Mouse (Mus musculus): Measurements from ENCODE around the gene Prss41. TPM values are rescaled to one million over a fixed set of nuclear protein-coding genes. Genes with fewer than 3 reads are reported as not detected.
"Not testable (repeated sequence)": the region's sequence is repeated elsewhere in the genome, so short reads cannot be mapped to it uniquely, and the experiment has no call there.

Gene Prss41
- under 1 TPM; 0.21 to 0.58 TPM for total RNA-seq (2021)
- long read RNA-seq, experiment 1 = 0 reads
- long read RNA-seq, experiment 2 = 0 reads

DNA sequence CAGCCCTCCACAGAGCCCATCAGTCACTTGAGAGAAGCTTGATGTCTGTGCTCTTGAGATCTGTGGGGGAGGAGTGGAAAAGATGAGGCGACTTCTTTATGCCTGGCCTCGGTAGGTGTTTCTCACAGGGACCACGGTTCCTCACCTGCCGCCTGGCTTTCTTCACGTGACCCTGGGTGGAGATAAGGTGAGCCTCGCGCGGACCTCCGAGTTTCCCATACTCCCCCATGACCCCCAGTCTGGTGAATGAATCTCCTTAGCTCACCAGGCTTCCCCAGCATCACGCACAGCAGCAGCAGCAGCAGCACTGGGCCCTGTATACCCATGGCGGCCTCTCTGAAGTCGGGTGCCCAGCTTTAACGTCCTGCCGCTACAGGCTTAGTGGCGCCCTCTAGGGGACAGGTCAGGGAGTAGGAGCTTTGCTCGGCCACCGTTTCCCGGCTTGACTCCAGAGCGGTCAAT is at the start of gene Prss41, which contains the start of gene Prss32:
Gene Prss41 (minus strand): TSS at position 361 of the 462 bp plus-strand sequence.
Gene Prss32 (plus strand): TSS at position 44 of the 462 bp plus-strand sequence.
- peak; percentile 76 for DNase-seq

DNA sequence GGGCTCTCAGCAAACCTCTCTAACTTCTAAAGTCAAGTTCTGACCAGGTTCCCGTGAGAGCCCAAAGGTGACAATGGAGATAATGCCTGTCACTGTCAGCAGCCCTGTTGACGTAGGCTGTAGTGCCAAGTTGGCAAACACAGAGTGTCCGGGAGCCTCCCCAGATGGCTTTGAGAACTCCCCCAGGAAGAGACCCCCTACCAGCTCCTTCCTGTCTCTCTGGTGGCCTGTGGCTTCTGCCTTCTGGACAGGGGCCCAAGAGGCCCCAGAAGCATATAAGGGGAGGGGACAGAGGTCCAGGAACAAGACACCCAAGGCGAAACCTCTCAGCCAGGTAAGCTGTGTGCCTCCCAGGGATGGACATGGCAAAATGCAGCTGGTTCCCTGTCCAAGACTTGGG is 36.6 kb upstream of the Prss41 start, which contains the start of the genes Dcpp1 and Dcpp2:
Gene Dcpp1 (plus strand): TSS at position 301 of the 400 bp plus-strand sequence.
Gene Dcpp2 (plus strand): TSS at position 305 of the 400 bp plus-strand sequence.
- not testable (repeated sequence) for DNase-seq

DNA sequence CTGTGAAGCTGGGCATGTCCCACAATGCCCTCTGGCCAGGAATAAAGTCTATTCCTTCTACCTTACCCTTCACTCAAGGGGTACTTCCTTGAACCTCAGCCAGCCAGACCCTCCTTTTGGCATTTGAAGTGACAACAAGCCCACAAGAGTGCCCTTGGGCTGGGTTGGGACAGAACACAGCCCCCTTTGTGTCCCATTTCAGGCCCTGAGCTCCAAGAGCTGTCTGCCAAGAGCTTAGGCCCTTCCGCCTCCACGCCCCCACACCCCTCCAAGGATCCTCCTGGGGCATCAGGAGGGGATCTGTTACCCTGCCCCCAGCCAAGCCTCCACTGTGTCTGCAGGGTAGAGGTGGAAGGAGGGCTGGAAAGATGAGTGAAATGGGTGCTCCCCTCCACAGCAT is 33.2 kb upstream of the Prss41 start:
- no peak for DNase-seq

DNA sequence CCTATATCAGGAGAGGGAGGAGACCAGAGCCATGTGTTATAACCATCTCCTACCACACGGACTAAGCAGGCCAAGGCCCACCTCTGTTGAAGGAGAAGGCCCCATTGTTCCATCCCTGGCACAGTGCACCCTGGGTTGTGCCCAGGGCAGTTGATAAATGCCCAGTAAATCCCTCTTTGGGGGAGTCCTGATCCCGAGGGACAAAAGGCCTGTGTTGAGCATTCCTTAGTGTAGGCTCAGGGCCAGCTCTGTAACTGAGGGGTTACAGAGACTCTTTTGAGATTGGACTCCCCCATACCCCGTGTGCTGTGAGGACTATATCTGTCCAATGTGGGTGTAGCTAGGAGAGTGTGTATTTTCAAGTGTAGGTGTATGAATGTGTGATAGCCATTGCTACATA is 32.8 kb upstream of the Prss41 start:
- DNase-seq = no peak

DNA sequence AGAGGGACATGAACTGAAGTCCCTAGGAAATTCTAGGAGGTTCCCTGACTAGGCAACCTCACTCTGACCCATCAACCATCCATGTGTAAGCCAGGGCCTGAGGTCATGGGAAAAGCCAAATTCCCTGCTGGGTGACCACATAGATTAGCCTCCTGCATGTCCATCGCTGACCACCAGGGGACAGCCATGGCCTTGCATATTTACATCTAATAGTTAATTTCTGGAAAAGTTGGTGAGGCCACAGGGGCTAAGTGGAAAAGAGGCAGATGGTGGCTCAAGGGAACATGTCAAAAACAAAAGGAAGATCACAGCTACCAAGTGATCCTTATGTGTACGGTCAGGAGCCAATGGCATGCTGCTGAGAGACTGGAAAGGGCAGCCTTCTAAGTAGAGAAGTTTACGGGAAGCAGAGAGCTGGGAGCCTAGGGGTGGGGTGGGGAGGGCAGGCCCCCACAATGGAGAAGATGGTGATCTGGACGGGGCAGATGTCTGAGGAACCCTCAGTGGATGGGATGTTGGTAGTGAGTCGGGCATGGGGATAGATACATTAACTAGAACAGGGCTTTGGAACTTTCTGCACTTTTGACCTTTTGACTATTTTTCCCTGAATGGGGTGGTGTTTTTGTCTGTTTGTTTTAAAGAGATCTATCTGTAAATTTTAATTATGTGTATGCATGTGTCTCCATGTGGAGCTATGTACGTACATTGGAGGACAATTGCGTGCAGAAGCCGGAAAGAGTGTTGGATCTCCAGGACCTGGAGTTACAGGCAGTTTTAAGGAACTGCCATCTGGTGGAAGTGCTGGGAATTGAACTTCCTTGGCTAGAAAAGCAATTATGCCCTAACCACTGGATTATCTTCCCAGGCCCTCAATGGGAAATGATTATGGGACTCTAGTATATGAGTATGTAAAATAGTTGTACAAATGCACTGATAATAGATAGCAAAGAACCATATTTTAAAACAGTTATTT is 30.2 kb upstream of the Prss41 start:
- DNase-seq = peak; percentile 67

DNA sequence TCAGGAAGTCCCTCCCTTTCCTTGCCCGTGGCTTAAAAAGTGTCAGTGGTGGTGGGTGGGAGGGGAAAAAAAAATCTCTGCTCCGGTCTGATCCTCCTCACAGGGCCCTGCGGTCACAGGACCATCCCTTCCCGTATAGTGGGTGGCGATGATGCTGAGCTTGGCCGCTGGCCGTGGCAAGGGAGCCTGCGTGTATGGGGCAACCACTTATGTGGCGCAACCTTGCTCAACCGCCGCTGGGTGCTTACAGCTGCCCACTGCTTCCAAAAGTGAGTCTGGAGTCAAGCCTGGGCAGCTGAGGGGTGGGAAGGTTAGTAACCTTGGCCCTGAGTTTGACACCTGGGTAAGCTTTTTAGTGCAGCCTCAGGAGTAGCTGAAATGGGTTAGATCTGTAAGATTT is 24.5 kb upstream of the Prss41 start:
- DNase-seq = peak; percentile 57

DNA sequence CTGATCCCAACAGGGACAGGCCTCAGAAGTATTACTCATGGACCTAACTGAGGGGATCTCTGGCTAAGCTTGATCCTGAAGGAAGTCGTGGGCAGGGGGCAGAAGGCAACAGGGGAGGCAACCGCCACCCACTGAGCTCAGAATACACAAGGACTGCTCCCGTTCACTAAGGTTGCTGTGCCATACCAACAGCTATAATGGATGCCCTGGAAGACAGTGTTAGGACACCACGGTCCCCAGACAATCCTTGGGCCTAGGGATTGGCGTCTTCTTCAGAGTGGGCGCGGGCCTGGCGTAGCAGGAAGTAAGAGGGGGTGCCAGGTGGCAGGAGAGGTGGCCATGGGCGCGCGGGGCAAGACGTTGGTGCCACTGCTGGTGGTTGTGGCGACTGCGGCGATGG is 23.8 kb upstream of the Prss41 start, which contains the start of gene Prss21:
Gene Prss21 (plus strand): TSS at position 301 of the 400 bp plus-strand sequence.
- DNase-seq = no peak

DNA sequence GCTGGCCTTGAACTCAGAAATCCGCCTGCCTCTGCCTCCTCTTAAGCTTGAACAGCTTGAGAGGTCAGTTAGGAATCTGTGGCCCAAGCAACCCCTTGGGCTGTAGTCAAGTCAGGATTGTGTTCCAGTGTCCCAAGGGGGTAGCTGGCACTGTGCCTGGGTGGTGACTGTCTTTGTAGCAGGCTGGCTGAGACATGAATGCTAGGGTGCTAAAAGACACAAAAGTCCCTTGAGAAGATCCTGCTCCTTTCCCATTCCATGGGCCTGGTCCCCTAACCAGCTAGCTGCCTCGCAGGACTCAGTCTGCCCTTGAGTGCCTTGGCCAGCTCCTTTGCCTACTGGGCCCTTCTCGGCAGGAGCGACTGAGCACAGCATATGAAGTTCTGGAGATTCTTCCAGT is 19.0 kb upstream of the Prss41 start:
- peak; percentile 68 for DNase-seq

DNA sequence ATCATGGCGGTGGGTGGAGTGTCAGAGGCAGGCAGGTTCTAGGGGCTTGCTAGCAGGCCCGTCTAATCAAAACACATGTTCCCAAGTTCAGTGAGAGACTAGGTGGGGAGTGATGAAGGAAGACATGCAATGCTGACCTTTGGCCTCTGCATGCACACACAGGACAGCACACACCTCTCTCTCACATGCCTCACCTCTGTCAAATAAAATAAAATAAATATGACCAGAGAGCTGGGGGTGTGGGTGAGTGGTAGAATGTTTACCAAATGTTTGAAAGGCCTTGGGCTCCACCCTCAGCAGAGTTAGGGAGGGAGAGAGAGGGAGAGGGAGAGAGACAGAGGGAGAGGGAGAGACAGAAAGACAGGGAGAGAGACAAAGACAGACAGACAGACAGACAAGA is 13.9 kb upstream of the Prss41 start:
- no peak for DNase-seq

DNA sequence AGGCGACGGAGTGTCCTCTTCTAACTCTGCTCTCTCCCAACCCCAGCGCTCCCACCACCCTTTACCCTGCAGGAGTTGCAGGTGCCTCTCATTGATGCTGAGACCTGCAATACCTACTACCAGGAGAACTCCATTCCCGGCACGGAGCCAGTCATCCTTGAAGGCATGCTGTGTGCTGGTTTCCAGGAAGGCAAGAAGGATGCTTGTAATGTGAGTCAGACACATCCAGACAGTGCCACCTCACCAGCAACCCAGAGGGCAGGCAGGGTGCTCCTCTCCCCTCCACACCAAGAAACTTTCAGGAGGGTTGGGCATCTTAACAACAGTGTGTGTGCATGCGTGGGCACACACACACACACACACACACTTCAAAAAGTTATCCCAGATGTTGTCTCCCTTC is 13.2 kb upstream of the Prss41 start:
- no peak for DNase-seq

DNA sequence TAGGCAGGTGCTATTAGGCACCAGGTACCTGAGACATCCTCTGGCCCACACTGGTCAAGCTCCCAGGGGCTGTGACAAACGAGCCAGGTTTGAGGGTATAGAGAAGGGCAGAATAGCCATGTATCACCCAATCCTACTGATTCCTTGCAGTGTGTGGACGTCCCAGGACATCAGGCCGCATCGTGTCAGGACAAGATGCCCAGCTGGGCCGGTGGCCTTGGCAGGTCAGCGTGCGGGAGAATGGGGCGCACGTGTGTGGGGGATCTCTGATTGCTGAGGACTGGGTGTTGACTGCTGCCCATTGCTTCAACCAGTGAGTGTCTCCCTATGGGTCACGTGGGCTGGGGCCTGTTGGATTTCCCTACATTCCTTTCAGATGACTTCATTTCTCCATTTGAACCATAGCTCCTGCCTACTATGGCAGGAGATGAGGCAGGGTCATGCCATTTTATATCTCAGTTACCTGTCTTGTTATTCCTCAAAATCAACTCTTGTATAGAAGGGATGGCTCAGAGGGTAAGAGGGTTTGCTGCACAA is 10.3 kb upstream of the Prss41 start:
- no peak for DNase-seq

DNA sequence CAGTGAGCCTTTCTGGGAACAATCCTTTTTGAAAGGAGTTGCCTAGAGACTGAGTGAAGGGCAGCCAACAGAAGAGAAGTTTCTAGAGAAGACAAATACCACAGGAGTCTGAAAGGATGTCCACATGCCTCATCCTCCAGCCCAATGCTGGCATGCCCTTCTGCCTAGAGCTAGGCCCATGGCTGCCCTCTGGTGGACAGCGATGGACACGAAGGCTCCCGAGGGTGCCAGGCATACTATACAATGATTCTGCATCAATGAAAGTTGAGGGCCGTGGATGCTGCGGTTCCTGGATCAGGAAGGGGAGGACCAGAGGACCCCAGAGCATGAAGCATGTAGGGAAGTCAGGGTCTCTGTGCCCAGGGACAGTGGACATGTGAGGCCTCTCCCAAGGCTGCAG is 9.3 kb upstream of the Prss41 start:
- peak; percentile 78 for DNase-seq

DNA sequence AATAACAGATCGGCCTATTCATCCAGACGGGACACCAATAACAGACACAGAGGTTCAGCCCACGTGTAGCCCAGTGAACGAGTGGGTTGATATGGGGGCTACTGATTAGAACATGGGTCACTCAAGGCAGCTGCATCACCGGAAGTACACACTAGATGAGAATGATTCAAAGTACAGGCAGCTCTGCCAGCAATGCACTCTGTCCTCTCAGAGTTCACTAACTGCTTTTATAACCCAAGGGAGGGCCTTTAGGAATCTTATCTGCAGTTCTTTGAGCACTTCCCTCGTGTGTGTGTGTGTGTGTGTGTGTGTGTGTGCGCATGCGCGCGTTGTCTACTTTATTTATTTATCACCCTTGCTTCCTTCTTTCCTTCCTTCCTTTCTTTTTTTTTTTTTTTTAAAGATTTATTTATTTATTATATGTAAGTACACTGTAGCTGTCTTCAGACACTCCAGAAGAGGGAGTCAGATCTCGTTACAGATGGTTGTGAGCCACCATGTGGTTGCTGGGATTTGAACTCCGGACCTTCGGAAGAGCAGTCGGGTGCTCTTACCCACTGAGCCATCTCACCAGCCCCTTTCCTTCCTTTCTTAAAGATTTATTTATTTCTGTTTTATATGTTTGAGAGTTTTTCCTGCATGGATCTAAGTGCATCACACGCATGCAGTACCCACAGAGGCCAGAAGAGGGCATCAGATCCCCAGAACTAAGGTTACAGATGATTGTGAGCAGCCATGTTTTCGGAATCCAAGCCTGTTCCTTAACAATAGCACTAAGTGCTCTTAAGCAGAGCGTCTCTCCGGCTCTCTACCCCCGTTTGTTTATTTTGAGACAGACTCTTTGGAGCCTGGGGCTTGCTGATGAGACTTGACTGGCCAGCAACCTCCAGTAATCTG is 7.1 kb upstream of the Prss41 start:
- DNase-seq = peak; percentile 80

DNA sequence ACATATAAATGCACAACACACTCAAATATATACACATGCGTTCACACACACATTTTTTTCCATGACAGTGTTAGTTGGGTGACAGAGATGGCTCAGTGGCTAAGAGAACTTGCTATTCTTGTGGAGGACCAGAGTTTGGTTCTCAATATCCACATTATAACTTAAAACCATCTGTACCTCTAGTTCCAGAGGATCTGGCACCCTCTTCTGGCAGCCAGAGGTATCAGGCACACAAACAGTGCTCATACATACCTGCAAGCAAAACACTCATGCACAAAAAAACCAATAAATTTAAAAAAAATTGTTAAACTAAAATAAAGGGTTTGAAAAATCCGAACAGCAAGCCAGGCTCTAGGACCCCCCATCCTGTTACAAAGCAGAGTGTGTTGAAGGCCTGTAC is 6.1 kb upstream of the Prss41 start:
- no peak for DNase-seq

DNA sequence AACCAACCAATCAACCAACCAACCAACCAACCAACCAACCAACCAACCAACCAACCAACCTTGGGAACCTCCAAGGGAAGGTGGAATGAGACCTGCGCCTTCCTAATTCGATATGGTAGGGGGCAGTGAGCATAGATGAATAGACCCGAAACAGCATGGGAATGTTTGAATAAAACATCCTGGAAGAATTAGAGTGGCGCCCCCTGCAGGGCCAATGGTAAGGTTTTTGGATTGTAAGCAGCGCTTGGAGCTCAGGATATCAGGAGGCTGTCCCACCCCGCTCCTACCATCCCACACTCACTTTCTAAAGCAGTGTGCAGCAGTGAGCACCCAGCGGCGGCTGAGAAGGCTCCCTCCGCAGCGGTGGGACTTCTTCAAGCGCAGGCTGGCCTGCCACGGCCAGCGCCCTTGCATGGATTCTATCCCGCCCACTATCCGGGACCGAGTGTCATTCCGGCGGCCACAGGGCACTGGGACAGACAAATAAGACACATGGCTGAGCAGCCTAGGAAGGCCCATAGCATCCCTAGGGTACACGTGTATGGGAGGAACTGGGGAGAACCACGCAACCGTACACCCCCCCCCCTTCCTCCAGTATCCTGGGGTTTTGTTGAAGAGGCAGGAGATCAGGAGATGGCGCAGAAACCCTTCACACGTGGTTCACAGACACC is 696 bp downstream of the Prss41 start:
- DNase-seq = no peak

DNA sequence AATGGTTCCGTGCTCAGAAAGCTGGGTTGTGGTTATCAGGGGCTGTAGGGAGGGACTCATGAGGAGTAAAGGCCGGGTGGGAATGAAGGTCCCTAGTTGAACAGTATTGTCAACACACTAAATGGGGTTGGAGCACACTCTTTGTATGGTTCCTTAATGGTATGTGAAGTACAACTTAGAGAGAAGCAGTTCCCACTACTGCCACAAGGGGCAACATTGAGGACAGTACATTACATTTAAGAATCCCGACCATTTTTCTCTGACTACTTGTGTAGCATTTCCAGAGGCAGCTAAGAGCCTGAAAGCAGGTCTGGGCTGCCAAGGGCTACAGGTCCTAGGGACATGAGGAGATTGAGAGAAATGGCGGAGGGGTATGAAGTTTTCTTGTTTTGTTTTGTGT is 2.8 kb downstream of the Prss41 start:
- DNase-seq = peak; percentile 67

DNA sequence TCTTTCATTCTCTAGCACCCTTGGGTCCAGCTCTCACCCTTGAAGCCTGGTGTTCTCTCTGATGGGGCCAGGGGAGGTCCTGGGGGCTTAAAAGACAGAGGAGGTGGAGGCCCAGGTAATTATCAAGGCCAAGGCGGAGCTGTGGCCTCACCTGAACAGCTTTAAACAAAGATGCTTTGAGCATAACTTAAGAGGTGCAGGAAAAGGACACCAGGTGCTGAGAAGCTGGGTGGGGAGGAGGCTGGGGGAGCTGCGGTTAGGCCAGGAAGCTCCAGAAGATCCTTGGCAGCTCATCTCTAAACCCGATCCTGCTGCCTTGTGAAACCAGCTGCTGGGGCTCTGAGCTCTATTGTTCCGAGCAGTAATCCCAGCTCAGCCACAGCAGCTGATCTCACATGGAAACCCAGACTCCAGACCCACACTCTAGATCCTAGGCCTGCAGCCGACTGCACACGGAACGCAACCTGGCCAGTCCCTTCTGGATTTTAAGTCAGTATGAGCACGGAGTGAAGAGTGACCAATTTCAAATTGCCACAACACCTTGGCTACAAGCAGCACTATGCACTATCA is 7.9 kb downstream of the Prss41 start, which contains the start of gene Prss33:
Gene Prss33 (minus strand): TSS at position 51 of the 570 bp plus-strand sequence.
- no peak for DNase-seq

DNA sequence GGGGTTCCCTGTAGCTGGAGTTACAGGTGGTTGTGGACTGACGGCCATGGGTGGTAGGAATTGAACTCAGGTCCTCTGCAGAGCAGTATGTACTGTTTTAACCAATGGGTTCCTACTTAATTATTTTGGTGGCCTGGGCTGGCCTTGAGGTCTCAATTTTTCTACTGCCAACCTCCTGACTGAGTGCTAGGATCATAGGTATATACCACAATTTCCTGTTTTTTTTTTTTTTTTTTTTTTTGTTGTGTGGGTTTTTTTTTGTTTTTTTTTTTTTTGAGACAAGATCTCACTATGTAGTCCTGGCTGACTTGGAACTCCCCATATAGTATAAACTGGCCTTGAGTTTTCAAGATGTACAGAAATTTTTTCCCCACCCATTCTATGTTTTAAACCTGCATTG is 12.8 kb downstream of the Prss41 start:
- DNase-seq = no peak

DNA sequence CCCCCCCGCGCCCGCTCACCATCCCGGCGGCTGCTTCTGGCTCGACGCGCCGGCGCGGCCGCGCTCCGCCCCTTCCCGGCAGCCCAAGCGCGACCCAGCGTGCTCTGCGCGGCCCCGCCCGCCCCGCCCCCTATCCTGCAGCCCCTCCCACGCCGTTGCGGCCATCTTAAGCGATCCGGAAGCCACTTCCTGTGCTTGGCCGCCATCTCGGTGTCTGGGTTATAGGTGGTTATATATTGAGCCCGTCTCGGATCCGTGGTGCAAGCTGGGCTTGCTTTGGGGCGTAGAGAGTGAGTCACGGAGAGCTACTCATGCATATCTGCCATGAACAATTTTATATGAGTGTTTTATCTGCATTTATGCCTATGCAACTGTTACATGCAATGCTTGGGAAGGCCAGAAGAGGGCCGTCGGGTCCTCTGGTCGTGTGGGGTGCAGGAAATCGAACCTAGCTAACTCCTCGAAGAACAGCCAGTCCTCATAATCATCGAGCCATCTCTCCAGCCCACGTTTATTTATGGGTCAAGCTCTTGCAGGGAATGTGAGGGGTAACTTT is 14.8 kb downstream of the Prss41 start, which contains the start of gene Elob:
Gene Elob (minus strand): TSS at position 73 of the 556 bp plus-strand sequence.
- DNase-seq = peak; percentile 90

DNA sequence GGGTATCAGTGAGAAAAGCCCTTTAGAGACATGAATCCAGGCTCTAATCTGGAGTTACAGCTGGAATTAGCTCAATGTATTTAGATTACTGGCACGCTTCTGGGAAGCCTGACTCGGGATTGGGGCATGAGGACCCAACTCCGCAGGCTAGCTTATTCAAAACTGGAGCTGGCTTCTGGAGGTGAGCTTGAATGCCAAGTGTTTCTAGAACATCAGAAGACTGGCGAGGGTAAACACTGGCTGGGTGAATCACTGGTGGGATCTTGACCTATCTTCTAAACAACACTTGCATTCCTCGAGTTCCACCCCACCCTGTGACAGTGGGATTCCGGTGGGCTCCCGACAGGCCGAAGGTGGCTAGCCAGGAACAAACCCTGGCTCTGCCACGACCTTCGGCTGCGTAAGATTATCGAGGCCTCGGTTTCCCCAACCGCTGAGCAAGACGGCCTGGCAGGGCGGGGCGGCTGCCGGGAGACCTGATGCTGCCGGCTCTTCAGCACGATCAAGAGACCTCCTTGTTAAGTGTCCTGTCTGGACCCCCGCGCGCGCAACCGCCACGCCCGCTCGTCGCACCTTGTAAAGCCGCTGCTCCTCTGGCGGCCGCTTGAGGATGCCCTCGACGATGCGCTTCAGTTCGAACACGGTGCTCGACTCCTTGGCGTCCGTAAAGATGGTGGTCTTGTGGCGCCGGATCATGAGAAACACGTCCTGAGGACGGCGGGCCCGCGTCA is 15.5 kb downstream of the Prss41 start:
- DNase-seq = peak; percentile 66
